9 mouse cellular contexts compared by ENCODE assay signal in the genomic region with DNA sequence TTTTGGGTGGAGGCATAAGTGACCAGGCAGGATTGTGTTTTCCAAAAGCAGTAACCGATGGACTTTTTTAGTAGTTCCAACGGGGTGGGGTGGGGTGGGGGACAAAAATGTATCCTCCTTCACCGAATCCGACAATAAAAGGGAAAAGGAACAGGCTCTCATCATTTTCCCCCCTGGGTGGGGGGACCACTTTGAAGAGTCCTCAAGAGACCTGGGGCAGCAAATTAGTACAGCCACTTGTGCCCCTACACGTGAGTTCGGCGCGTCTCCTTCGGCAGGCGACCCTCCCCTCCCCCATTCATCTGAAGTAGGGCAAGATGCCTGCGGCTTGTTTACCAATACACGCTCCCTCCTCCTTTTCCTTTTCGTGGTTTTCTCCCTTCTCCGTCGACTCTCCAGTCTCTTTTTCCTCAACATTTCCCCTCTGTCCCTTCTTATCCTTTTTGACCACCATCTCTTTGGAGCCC. TPM values are rescaled to one million over a fixed set of nuclear protein-coding genes. Genes with fewer than 3 reads are reported as not detected.
A peak's percentile ranks its signal among the peaks of the same experiment; 100 is the strongest.
DNase-seq lines count a peak whose midpoint lies in the region; ATAC-seq and TF ChIP-seq lines count a peak whose summit lies in the region.
"Had no signal": no experiment of that assay in that cellular context is flagged by ENCODE, and none has a peak within 500 bp of the region (broad histone marks: within the 10 kb centered on the region; RNA-seq: fewer than 3 reads in every experiment).

No protein-coding gene starts in this region.

- DNase-seq in cerebellum, adult 11 months: peak; percentile 51
- DNase-seq in cerebellum, adult 8-10 months: no peak
- DNase-seq in limb, embryonic 11.5 days (ENCODE audit: low spot score): peak; percentile 58
- no peak for DNase-seq in spleen, adult 18-20 months
- no peak for DNase-seq in kidney, postnatal 14 days
- DNase-seq in left cerebral cortex, postnatal 25 days (ENCODE audit: low spot score in 2 of 2): no peak
- DNase-seq: layer of hippocampus, adult 9-11 months had no signal

- H3K9me3 ChIP-seq in E14TG2a.4 (ENCODE audit: low read length): no peaks in the 10 kb centered on the region
- no peaks in the 10 kb centered on the region for H3K9me3 ChIP-seq in embryonic facial prominence, embryonic 13.5 days
- no peaks in the 10 kb centered on the region for H3K9me3 ChIP-seq in limb, embryonic 11.5 days (ENCODE audit: control insufficient read depth, low read length)

- H3K4me1 ChIP-seq in E14TG2a.4 (replicated peaks; ENCODE audit: low read depth, low read length): peaks cover 95% of the 10 kb centered on the region
- peaks cover 18% of the 10 kb centered on the region for H3K4me1 ChIP-seq in embryonic facial prominence, embryonic 13.5 days
- no peaks in the 10 kb centered on the region for H3K4me1 ChIP-seq in limb, embryonic 11.5 days (ENCODE audit: control insufficient read depth, insufficient read depth, low read length)

- H3K4me2 ChIP-seq in embryonic facial prominence, embryonic 13.5 days: peak overlapping the region; percentile 38
- no peak overlapping the region for H3K4me2 ChIP-seq in limb, embryonic 11.5 days (ENCODE audit: low read depth, severe bottlenecking)

- H3K4me3 ChIP-seq in E14TG2a.4 (replicated peaks; ENCODE audit: low read length): peak overlapping the region; percentile 49
- peak overlapping the region; percentile 13; the same call in 1 of the 2 replicates for H3K4me3 ChIP-seq in embryonic facial prominence, embryonic 13.5 days
- no peak overlapping the region for H3K4me3 ChIP-seq in limb, embryonic 11.5 days (ENCODE audit: low read depth, low read length)

- under 1% methylated on average over 15 of the region's 15 CpGs for WGBS in embryonic facial prominence, embryonic 13.5 days
- WGBS in limb, embryonic 11.5 days: 1% methylated on average over 15 of the region's 15 CpGs

- peaks cover 24% of the 10 kb centered on the region for H3K27me3 ChIP-seq in E14TG2a.4 (ENCODE audit: insufficient read depth, low read length)
- peaks cover 93% of the 10 kb centered on the region for H3K27me3 ChIP-seq in embryonic facial prominence, embryonic 13.5 days
- H3K27me3 ChIP-seq in limb, embryonic 11.5 days (ENCODE audit: control insufficient read depth, insufficient read depth, low read length): peaks cover 80% of the 10 kb centered on the region

- no peak for TF ChIP-seq CTCF in E14TG2a.4 (conservative IDR thresholded peaks at IDR 0.05; ENCODE audit: low read length)

- ATAC-seq in embryonic facial prominence, embryonic 13.5 days (ENCODE audit: insufficient number of reproducible peaks, insufficient read depth, low FRiP score, low TSS enrichment, low read depth): no peak
- ATAC-seq in limb, embryonic 11.5 days (ENCODE audit: insufficient number of reproducible peaks, low FRiP score, low TSS enrichment, low read depth): no peak

- intact Hi-C loops in left cerebral cortex, postnatal 25 days (cut with DNase I): loop anchor here (5.0 kb wide), 1 partner anchor 213 kb away; the partner anchor contains the start of genes Elp4 and Immp1l

- H3K36me3 ChIP-seq in E14TG2a.4 (ENCODE audit: insufficient read depth, low read length): peaks cover 41% of the 10 kb centered on the region
- H3K36me3 ChIP-seq in embryonic facial prominence, embryonic 13.5 days: no peaks in the 10 kb centered on the region
- no peaks in the 10 kb centered on the region for H3K36me3 ChIP-seq in limb, embryonic 11.5 days (ENCODE audit: control insufficient read depth, insufficient read depth, low read length)

- no peak overlapping the region for H3K9ac ChIP-seq in embryonic facial prominence, embryonic 13.5 days
- H3K9ac ChIP-seq in limb, embryonic 11.5 days (ENCODE audit: low read length): no peak overlapping the region

- no peak overlapping the region for H3K27ac ChIP-seq in embryonic facial prominence, embryonic 13.5 days
- H3K27ac ChIP-seq in limb, embryonic 11.5 days (replicated peaks; ENCODE audit: low read depth, low read length): no peak overlapping the region

RNA-seq across cellular contexts. Expression of gene Pax6, which starts 20.6 kb away (rescaled TPM):
- 1.6 and 3.2 TPM in 2 replicates for polyA plus RNA-seq in embryonic facial prominence, embryonic 13.5 days (2015; fragmentation: Nextera tagmentation; extraction: Ambion mirVana)
- polyA plus RNA-seq in limb, embryonic 11.5 days (2014; fragmentation: Nextera tagmentation; extraction: Ambion mirVana): 0.11 and 0.23 TPM in 2 replicates
- total RNA-seq in left cerebral cortex, postnatal 25 days (2021): 1 to 10 TPM; 8.4 to 8.5 TPM

Comparison
In these comparisons a context has a peak if more than half of its experiments do, and no peak if none do; other contexts are left out.
1. DNase-seq: peak in cerebellum, adult 11 months (single experiment) and limb, embryonic 11.5 days (single experiment); none in cerebellum, adult 8-10 months (single experiment), spleen, adult 18-20 months (0 of 2), kidney, postnatal 14 days (single experiment) and left cerebral cortex, postnatal 25 days (0 of 2).